Mouse (Mus musculus) lung, postnatal 0 days (tissue): ENCODE data around the gene Abcf2. TPM values are rescaled to one million over a fixed set of nuclear protein-coding genes. Genes with fewer than 3 reads are reported as not detected.

ENCODE experiments used
- ATAC-seq: fragments of 200-750 bp; cut with Nextera tagmentation; 2 replicates; pipeline ENCODE4 v1.8.0; 2017; ENCODE audit warnings: moderate library complexity
- DNase-seq: peaks from one replicate; pipeline ENCODE4 v3.0.0-alpha.2; 2016; ENCODE audit warnings: low spot score
- H3K27ac ChIP-seq: fragments of 300-500 bp; sonication (generic); 2 replicates; pipeline ENCODE4 v1.5.1; 2014; ENCODE audit warnings: antibody characterized with exemption, mild to moderate bottlenecking, low read length, mixed read lengths
- H3K27me3 ChIP-seq: fragments of 300-500 bp; sonication (generic); replicated peaks from 2 replicates; pipeline ENCODE4 v1.6.1; 2014; ENCODE audit warnings: low read length, mixed read lengths; ENCODE audit not compliant: insufficient read depth
- H3K36me3 ChIP-seq: fragments of 300-500 bp; sonication (generic); 2 replicates; pipeline ENCODE4 v1.6.1; 2014; ENCODE audit warnings: low read length, mixed read lengths; ENCODE audit not compliant: insufficient read depth
- H3K4me1 ChIP-seq: fragments of 300-500 bp; sonication (generic); 2 replicates; pipeline ENCODE4 v1.6.1; 2014; ENCODE audit warnings: antibody characterized with exemption, low read depth, low read length, mixed read lengths; ENCODE audit not compliant: insufficient read depth
- H3K4me2 ChIP-seq: fragments of 300-500 bp; sonication (generic); replicated peaks from 2 replicates; pipeline ENCODE4 v1.6.1; 2014; ENCODE audit warnings: low read depth, mild to moderate bottlenecking, low read length, moderate library complexity, mixed read lengths
- H3K4me3 ChIP-seq: fragments of 300-500 bp; sonication (generic); 2 replicates; pipeline ENCODE4 v1.5.1; 2014; ENCODE audit warnings: low read depth, low read length
- H3K9ac ChIP-seq: fragments of 300-500 bp; sonication (generic); replicated peaks from 2 replicates; pipeline ENCODE4 v1.6.1; 2014; ENCODE audit warnings: low read depth, mild to moderate bottlenecking
- H3K9me3 ChIP-seq: fragments of 300-500 bp; sonication (generic); 2 replicates; pipeline ENCODE4 v1.6.1; 2016; ENCODE audit warnings: low read length, mixed read lengths
- CTCF ChIP-seq: IDR thresholded peaks from 2 replicates; pipeline ENCODE4 v1.5.1; 2016; ENCODE audit warnings: antibody characterized with exemption, mild to moderate bottlenecking
- EP300 ChIP-seq: IDR thresholded peaks from 2 replicates; pipeline ENCODE4 v1.6.1; 2016; ENCODE audit warnings: antibody characterized with exemption, mild to moderate bottlenecking, control low read depth
- WGBS: fragments of 180-500 bp; shearing (Covaris S2); extraction: QIAGEN DNeasy Blood & Tissue Kit; methylation state at CpG from one replicate; pipeline ENCODE4 v1.1.7; 2014; 5-methylcytosine and 5-hydroxymethylcytosine counted together
- polyA plus RNA-seq: library from polyadenylated mRNA; unstranded; fragments of >200 nt; fragmentation: Nextera tagmentation; extraction: Ambion mirVana; gene quantifications from 2 replicates; pipeline ENCODE4 v1.2.1, GENCODE M21; 2015

The Abcf2 gene
- polyA plus RNA-seq, 1 experiment from 2014 or later: 47.7 TPM

DNA sequence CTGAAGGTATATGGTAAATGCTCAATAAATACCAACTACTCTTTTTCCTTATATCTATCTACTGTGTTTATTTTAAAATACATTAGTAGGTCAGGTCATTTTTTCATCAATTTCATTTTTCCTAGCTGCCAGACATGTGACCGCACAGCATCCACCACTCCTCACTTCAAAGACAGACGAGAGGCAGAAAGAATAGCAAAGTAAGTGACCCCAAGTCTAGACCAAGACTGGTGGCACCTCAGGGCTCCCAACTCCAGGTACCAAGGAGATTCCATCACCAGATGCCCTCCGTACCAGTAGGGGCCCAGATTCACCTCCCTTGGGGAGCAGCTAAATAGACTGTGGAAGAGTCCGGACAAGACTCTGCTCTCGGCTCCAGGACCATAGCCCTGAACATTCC lies 17.1 kb upstream of the Abcf2 start:
- Histone ChIP-seq H3K27me3 (no peaks in the 10 kb centered on the region), H3K4me2 (no peak overlapping the region), H3K27ac (no peak overlapping the region), H3K4me3 (no peak overlapping the region), H3K9me3 (no peaks in the 10 kb centered on the region), H3K4me1 (peaks cover 7% of the 10 kb centered on the region; the same call in 1 of the 2 replicates), H3K9ac (no peak overlapping the region), H3K36me3 (peaks cover 17% of the 10 kb centered on the region)
- no peak for TF ChIP-seq EP300
- ATAC-seq (no peak), DNase-seq (no peak)
- 88% methylated on average over 5 of the region's 5 CpGs for WGBS

DNA sequence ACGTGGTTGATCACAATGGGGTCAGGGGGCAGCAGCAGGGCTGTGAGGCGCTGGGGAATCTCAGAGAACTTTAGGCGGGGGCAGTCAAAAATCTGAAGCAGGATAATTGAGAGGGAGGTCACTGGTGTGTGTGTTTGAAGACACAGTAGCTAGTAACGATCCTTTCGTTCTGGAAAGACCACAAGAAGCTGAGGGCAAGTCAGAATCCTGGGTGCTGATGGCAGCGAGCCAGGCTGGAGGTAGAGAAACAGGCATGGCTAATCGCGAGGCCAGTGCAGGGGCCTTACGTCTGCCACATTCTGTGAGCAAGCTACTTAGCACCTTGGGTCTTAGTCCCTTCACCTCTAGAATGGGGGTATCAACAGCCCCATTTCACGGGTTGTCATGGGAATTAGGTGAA lies 16.7 kb upstream of the Abcf2 start:
- Histone ChIP-seq H3K4me2 (no peak overlapping the region), H3K36me3 (peaks cover 17% of the 10 kb centered on the region), H3K9ac (no peak overlapping the region), H3K4me3 (no peak overlapping the region), H3K27ac (no peak overlapping the region), H3K27me3 (no peaks in the 10 kb centered on the region), H3K9me3 (no peaks in the 10 kb centered on the region), H3K4me1 (peaks cover 7% of the 10 kb centered on the region; the same call in 1 of the 2 replicates)
- no peak for DNase-seq
- WGBS: 64% methylated on average over 10 of the region's 10 CpGs
- no peak for TF ChIP-seq EP300
- no peak for TF ChIP-seq CTCF
- no peak for ATAC-seq

DNA sequence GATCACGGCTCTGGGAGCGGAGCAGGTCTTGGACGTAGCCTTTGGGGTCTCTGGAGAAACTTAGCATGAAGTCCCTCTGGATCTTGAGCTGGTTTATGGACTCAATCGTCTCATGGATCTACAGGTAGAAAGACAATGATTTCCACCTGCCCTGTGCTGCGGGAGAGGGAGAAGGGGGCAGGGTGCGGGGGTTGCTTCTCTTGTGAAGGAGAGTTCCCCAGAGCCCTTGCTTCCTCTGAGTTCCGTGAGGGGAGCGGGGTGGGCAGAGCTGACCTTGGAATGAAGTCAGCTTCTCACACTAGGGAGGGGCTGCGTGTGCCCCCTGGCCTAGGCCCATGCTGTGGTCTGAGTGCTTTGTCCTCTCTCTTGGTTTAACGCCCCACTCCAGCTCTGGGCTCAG lies 16.0 kb upstream of the Abcf2 start:
- 87% methylated on average over 10 of the region's 10 CpGs for WGBS
- TF ChIP-seq CTCF: no peak
- TF ChIP-seq EP300: no peak
- no peaks in the 10 kb centered on the region for H3K9me3 ChIP-seq
- H3K27ac ChIP-seq: no peak overlapping the region
- no peaks in the 10 kb centered on the region for H3K27me3 ChIP-seq
- H3K4me2 ChIP-seq: no peak overlapping the region
- ATAC-seq (no peak), DNase-seq (no peak)
- 0 out of 2 replicates have a peak, but pooled peaks cover under 1% of the 10 kb centered on the region for H3K4me1 ChIP-seq
- H3K4me3 ChIP-seq: no peak overlapping the region
- no peak overlapping the region for H3K9ac ChIP-seq
- H3K36me3 ChIP-seq: peaks cover 17% of the 10 kb centered on the region

- no peak overlapping the region for H3K4me3 ChIP-seq
- H3K4me1 ChIP-seq: 0 out of 2 replicates have a peak, but pooled peaks cover 3% of the 10 kb centered on the region
- no peaks in the 10 kb centered on the region for H3K9me3 ChIP-seq
- no peaks in the 10 kb centered on the region for H3K27me3 ChIP-seq
- TF ChIP-seq EP300: no peak
- TF ChIP-seq CTCF: no peak
- H3K4me2 ChIP-seq: peak overlapping the region; percentile 33; the same call in 1 of the 2 replicates
- H3K36me3 ChIP-seq: peaks cover 17% of the 10 kb centered on the region
- H3K27ac ChIP-seq: no peak overlapping the region
- no peak overlapping the region for H3K9ac ChIP-seq
- WGBS: 60% methylated on average over 21 of the region's 21 CpGs
- DNase-seq: no peak
- ATAC-seq: peak; percentile 18; the same call in 1 of the 2 replicates
These were observed 15.3 kb upstream of the Abcf2 start for GRCm38 (mm10) chr5:24592471-24593160.

DNA sequence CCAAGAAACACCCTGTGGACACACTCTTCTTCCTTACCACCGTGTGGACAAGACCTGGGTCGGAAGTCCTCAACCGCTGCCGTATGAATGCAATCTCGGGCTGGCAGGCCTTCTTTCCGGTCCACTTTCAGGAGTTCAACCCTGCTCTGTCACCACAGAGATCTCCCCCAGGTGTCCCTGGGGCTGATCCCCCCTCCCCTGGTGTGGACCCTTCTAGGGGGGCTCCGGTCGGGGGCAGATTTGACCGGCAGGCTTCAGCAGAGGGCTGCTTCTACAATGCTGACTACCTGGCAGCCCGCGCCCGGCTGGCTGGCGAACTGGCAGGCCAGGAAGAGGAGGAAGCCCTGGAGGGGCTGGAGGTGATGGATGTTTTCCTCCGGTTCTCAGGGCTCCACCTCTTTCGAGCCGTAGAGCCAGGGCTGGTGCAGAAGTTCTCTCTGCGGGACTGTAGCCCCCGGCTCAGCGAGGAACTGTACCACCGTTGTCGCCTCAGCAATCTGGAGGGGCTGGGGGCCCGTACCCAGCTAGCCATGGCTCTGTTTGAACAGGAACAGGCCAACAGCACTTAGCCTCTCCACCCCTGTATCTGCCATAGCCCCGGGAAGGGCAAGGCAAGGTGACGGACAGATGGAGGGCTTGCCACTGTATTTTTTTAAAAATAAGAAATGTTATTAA lies 14.7 kb upstream of the Abcf2 start:
- H3K27me3 ChIP-seq: no peaks in the 10 kb centered on the region
- TF ChIP-seq CTCF (no peak), EP300 (no peak)
- H3K4me1 ChIP-seq: peaks cover 10% of the 10 kb centered on the region; the same call in 1 of the 2 replicates
- H3K4me3 ChIP-seq: no peak overlapping the region
- H3K9ac ChIP-seq: no peak overlapping the region
- ATAC-seq (0 out of 2 replicates have a peak, but pooled peaks have one; percentile 5), DNase-seq (no peak)
- H3K4me2 ChIP-seq: peak overlapping the region; percentile 33
- no peaks in the 10 kb centered on the region for H3K9me3 ChIP-seq
- H3K27ac ChIP-seq: no peak overlapping the region
- 48% methylated on average over 22 of the region's 24 CpGs for WGBS
- peaks cover 17% of the 10 kb centered on the region for H3K36me3 ChIP-seq

GRCm38 (mm10) chr5:24591268-24591721 lies 14.0 kb upstream of the Abcf2 start:
- Histone ChIP-seq H3K27ac (no peak overlapping the region), H3K4me1 (peaks cover 10% of the 10 kb centered on the region; the same call in 1 of the 2 replicates), H3K27me3 (no peaks in the 10 kb centered on the region), H3K4me2 (peak overlapping the region; percentile 33), H3K9me3 (no peaks in the 10 kb centered on the region), H3K9ac (no peak overlapping the region), H3K36me3 (peaks cover 17% of the 10 kb centered on the region), H3K4me3 (no peak overlapping the region)
- DNase-seq (no peak), ATAC-seq (no peak)
- TF ChIP-seq CTCF: no peak
- TF ChIP-seq EP300: no peak
- WGBS: 39% methylated on average over 23 of the region's 23 CpGs
